Mouse (Mus musculus) erythroid progenitor cell, adult 5-6 weeks (primary cell): Measurements from ENCODE around the gene Pdzd4. TPM values are rescaled to one million over a fixed set of nuclear protein-coding genes. Genes with fewer than 3 reads are reported as not detected.
A peak's percentile ranks its signal among the peaks of the same experiment; 100 is the strongest.

Experiments
- ATAC-seq: replicated peaks from 2 replicates; pipeline ENCODE4 v1.8.0; 2016; ENCODE audit warnings: moderate number of reproducible peaks, mild to moderate bottlenecking, moderate TSS enrichment, inconsistent platforms; ENCODE audit not compliant: poor library complexity, low FRiP score, severe bottlenecking
- total RNA-seq, 2 experiments: library from RNA; stranded (forward) in 1 of 2; stranded (reverse) in 1 of 2; fragments of 150-400 nt in 1 of 2; fragments of 186-747, 209-891 nt in 1 of 2; gene quantifications; 2 replicates each; pipeline versions ENCODE4 v1.2.3 to v1.2.4; 2015 to 2017; ENCODE audit warnings: low replicate concordance in 2 of 2

Gene Pdzd4
- total RNA-seq (2015; ENCODE audit: low replicate concordance) (not detected in 2 replicates), total RNA-seq (2017; ENCODE audit: low replicate concordance) (not detected in 2 replicates)

GRCm38 (mm10) chrX:73824185-73825151, at the start of gene Pdzd4:
Gene Pdzd4 (minus strand): TSS chrX:73824969.
- no peak for ATAC-seq

GRCm38 (mm10) chrX:73871956-73872355, 47.2 kb upstream of the Pdzd4 start:
- no peak for ATAC-seq

GRCm38 (mm10) chrX:73871474-73871873, 46.7 kb upstream of the Pdzd4 start:
- ATAC-seq, result no peak

DNA sequence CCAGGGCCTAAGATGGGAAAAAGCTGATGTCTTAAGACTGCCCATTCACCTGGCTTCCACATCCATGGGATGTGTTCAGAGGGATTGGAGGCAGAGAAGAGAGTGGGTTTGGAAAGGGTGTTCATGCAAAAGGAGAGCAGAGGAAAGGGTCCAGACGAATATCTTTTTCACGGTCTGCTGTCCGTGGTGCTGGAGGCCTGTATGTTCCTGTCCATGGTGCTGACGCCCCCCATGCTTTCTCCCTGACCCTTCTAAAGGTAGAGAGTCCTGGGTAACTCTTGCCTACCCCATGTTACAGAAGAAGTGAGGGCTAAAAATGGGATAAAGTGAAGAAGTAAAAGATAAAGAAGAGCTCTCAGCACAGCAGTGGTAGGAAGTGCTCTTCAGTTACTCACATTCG, 44.6 kb upstream of the Pdzd4 start:
- ATAC-seq, result no peak

- peak; percentile 83 for ATAC-seq
Observed at GRCm38 (mm10) chrX:73867852-73868251, 43.1 kb upstream of the Pdzd4 start.

DNA sequence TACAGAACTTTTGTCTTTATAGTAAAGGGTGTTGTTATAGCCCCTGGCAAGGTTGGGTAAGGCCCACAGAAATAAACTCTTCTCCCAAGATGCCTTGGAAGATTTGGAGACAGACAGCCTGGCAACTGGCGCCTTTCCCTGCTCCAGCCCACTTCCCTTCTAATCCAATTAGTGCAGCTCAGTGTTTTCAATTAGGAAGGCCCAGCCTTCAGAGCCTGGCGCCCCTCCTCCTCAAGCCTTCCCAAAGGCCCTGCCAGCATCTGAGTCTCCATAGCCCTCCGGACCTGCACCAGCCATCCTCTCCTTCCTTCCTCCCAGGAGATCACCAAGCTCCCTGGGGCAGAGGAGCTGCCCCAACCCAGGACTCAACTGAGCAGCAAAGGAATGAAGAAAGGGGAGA, 42.5 kb upstream of the Pdzd4 start:
- ATAC-seq, result peak; percentile 41; the same call in 1 of the 2 replicates

DNA sequence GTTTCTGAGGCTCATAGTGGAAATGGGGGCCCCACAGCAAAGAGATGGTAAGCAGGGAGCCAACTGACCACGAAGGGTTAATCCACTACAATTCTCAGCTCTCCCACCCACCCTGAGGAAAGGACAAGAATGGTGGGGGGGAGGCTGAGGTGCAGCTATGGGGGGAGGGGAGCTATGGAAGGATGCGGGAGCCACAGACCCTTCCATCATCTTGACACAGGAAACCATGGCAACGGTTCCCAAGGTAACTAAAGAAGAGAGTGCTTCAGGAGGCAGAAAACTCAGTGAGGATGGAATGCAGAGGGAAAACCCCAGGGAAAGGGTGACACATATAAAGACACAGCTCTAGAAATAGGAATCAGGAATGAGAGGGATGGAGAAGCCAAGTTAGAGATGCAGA, 39.9 kb upstream of the Pdzd4 start:
- no peak for ATAC-seq

- ATAC-seq, result no peak
Observed at GRCm38 (mm10) chrX:73855087-73855408, 30.3 kb upstream of the Pdzd4 start.

DNA sequence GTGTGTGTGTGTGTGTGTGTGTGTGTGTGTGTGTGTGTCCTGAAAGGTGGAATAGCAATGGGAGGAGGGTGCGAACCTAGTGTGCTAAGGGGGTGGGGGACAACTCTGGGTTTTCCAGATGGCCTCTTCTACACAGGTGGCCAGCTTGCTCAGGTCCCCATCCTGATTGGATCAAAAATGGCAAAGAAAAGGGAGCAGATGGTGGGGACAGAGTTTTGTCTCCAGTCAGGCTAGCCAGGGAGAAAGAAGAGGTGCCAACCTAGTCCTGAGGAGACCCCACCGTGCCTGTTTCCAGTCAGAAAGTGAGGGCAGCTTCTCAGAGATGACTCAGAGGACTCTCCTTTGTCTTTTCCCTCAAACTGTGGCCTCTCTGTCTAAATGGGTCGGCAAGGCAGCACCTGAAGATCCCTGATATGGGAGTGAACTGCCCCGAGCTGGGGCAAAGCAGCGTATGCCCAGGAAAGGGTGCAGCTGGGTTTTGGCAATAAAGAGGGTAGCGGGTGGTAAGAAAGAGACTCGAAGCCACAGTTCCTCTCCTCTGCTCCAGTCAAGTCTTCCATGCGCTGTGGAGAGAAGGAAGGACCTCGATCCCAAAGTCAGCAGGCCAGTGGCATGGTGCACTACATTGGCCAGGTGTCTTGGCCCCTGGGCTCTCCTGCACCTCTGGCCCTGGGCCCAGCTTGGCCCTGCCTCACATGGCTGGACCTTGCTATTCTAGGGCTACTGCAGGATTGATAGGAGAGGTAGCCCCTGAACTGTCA, 29.7 kb upstream of the Pdzd4 start:
- ATAC-seq, result no peak

DNA sequence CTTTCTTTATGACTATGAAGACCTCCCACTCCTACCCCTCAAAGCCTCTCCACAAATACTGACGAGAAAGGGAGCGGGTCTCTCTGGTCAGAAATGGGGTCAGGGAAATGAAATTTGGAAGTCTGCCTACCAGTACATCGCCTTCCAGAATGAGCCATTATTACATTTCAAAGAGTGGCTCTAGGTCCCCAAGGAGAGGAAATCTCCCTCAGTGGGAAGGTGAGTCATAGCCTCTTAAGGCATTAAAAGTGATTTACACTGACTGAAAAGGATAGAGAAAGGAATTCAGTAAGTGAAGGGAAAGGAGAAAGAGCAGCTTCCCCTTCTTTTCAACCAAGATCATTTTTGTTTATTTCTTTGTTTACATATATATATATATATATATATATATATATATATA, 11.9 kb upstream of the Pdzd4 start:
- ATAC-seq, result no peak

GRCm38 (mm10) chrX:73835731-73836130, 11.0 kb upstream of the Pdzd4 start:
- no peak for ATAC-seq

GRCm38 (mm10) chrX:73823747-73824146, 1.0 kb downstream of the Pdzd4 start:
- no peak for ATAC-seq

GRCm38 (mm10) chrX:73816596-73817314, 8.0 kb downstream of the Pdzd4 start:
- no peak for ATAC-seq

DNA sequence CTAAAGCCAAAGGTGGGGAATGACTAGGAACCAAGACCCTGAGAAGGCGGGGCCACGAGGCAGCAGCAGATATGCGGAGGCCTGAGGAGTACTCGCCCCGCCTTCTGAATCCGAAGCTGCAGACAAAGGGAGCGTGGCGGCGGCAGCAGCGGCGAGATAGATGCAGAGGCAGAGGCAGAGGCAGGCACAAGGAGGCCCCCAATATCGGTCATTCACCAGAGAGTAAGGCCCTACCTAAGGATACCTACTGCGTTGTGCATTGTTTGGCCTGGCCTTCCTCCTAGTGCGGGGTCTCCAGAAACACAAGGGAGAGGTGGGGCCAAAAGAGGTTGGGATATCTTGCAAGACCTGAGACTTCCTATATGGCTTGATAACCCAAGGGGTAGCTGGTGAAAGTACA, 9.7 kb downstream of the Pdzd4 start:
- no peak for ATAC-seq

- ATAC-seq, result no peak
Observed at GRCm38 (mm10) chrX:73805814-73806213, 19.0 kb downstream of the Pdzd4 start.

- peak; percentile 65 for ATAC-seq
Observed at GRCm38 (mm10) chrX:73798502-73798901, 26.3 kb downstream of the Pdzd4 start.

DNA sequence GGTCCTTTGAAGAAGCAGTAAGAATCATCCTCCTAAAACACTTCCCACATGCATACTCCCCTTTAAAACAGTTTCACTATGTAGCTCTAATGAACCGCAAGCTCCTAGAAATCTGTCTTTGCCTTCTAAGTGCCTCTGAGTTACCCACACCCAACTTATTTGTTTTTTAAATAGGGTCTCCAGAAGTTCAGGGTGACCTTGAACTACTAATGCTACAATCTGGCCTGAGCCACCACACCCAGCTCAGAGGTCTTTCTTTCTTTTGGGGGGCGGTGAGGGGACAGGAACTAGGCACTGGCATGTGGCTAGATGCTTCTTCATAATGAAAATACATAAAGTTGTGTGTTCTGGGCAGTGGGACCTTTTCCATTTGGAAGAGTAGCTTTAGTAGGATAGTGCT, 27.3 kb downstream of the Pdzd4 start:
- ATAC-seq, result no peak

- no peak for ATAC-seq
Observed at GRCm38 (mm10) chrX:73793505-73793904, 31.3 kb downstream of the Pdzd4 start.

- no peak for ATAC-seq
Observed at GRCm38 (mm10) chrX:73793039-73793438, 31.7 kb downstream of the Pdzd4 start.

- ATAC-seq, result no peak
Observed at GRCm38 (mm10) chrX:73788501-73788900, 36.3 kb downstream of the Pdzd4 start.
